Mouse (Mus musculus) liver, embryonic 11.5 days (tissue): ENCODE measurements around the gene Ube3c. TPM values are rescaled to one million over a fixed set of nuclear protein-coding genes. Genes with fewer than 3 reads are reported as not detected.
"Not testable (repeated sequence)": the region's sequence is repeated elsewhere in the genome, so short reads cannot be mapped to it uniquely, and the experiment has no call there.

Source experiments
- ATAC-seq: fragments of 200-750 bp; cut with Nextera tagmentation; replicated peaks from 2 replicates; pipeline ENCODE4 v1.8.0; 2017; ENCODE audit warnings: moderate number of reproducible peaks, mild to moderate bottlenecking, moderate TSS enrichment, moderate library complexity; ENCODE audit not compliant: low FRiP score
- DNase-seq: peaks from one replicate; pipeline ENCODE4 v3.0.0-alpha.2; 2017; ENCODE audit warnings: low spot score
- H3K27ac ChIP-seq: fragments of 300-500 bp; sonication (generic); 2 replicates; pipeline ENCODE4 v1.5.1; 2014; ENCODE audit warnings: mild to moderate bottlenecking, low read depth, low read length, control low read depth
- H3K27me3 ChIP-seq: fragments of 300-500 bp; sonication (generic); replicated peaks from 2 replicates; pipeline ENCODE4 v1.6.1; 2014; ENCODE audit warnings: low read length, mixed read lengths; ENCODE audit not compliant: control insufficient read depth, insufficient read depth
- H3K36me3 ChIP-seq: fragments of 300-500 bp; sonication (generic); 2 replicates; pipeline ENCODE4 v1.6.1; 2014; ENCODE audit warnings: mild to moderate bottlenecking, low read length, moderate library complexity, mixed read lengths; ENCODE audit not compliant: control insufficient read depth, insufficient read depth
- H3K4me1 ChIP-seq: fragments of 300-500 bp; sonication (generic); replicated peaks from 2 replicates; pipeline ENCODE4 v1.6.1; 2014; ENCODE audit warnings: low read length, mixed read lengths; ENCODE audit not compliant: control insufficient read depth, insufficient read depth
- H3K4me2 ChIP-seq: fragments of 300-500 bp; sonication (generic); 2 replicates; pipeline ENCODE4 v1.6.1; 2014; ENCODE audit warnings: mild to moderate bottlenecking, control low read depth, moderate library complexity
- H3K4me3 ChIP-seq: fragments of 300-500 bp; sonication (generic); 2 replicates; pipeline ENCODE4 v1.5.1; 2014; ENCODE audit warnings: low read depth, low read length, control low read depth
- H3K9ac ChIP-seq: fragments of 300-500 bp; sonication (generic); 2 replicates; pipeline ENCODE4 v1.6.1; 2014; ENCODE audit warnings: low read depth, low read length, control low read depth
- H3K9me3 ChIP-seq: fragments of 300-500 bp; sonication (generic); 2 replicates; pipeline ENCODE4 v1.6.1; 2016; ENCODE audit warnings: low read length, inconsistent platforms, mixed read lengths; ENCODE audit not compliant: control insufficient read depth
- WGBS: fragments of 180-500 bp; shearing (Covaris S2); extraction: QIAGEN DNeasy Blood & Tissue Kit; methylation state at CpG from one replicate; pipeline ENCODE4 v1.1.7; 2014; 5-methylcytosine and 5-hydroxymethylcytosine counted together
- polyA plus RNA-seq: library from polyadenylated mRNA; unstranded; fragments of >200 nt; fragmentation: Nextera tagmentation; extraction: Ambion mirVana; gene quantifications from 2 replicates; pipeline ENCODE4 v1.2.1, GENCODE M21; 2014

Gene Ube3c
- polyA plus RNA-seq, 1 experiment from 2014 or later: 29.4 TPM

- 83% methylated on average over 3 of the region's 3 CpGs for WGBS
- Histone ChIP-seq H3K36me3 (peaks cover 6% of the 10 kb centered on the region; the same call in 1 of the 2 replicates), H3K9me3 (no peaks in the 10 kb centered on the region), H3K4me1 (no peaks in the 10 kb centered on the region), H3K4me2 (no peak overlapping the region), H3K27me3 (no peaks in the 10 kb centered on the region), H3K4me3 (no peak overlapping the region), H3K27ac (no peak overlapping the region), H3K9ac (no peak overlapping the region)
- DNase-seq: no peak
- ATAC-seq: no peak
These were observed 88.7 kb downstream of the Ube3c start for GRCm38 (mm10) chr5:29657590-29658339.

GRCm38 (mm10) chr5:29661246-29661645, 92.2 kb downstream of the Ube3c start:
- 89% methylated on average over 4 of the region's 4 CpGs for WGBS
- H3K27me3 ChIP-seq, DNase-seq, H3K9me3 ChIP-seq, H3K4me1 ChIP-seq, H3K9ac ChIP-seq, H3K4me2 ChIP-seq, H3K4me3 ChIP-seq, ATAC-seq, H3K27ac ChIP-seq: not testable (repeated sequence)
- H3K36me3 ChIP-seq: peaks cover 12% of the 10 kb centered on the region; the same call in 1 of the 2 replicates

- H3K9me3 ChIP-seq: no peaks in the 10 kb centered on the region
- H3K9ac ChIP-seq: no peak overlapping the region
- ATAC-seq (no peak), DNase-seq (no peak)
- WGBS: 87% methylated on average over 2 of the region's 2 CpGs
- no peak overlapping the region for H3K4me2 ChIP-seq
- H3K27ac ChIP-seq: no peak overlapping the region
- peaks cover 8% of the 10 kb centered on the region for H3K36me3 ChIP-seq
- H3K4me3 ChIP-seq: no peak overlapping the region
- no peaks in the 10 kb centered on the region for H3K4me1 ChIP-seq
- no peaks in the 10 kb centered on the region for H3K27me3 ChIP-seq
These were observed 96.3 kb downstream of the Ube3c start for GRCm38 (mm10) chr5:29665391-29665790.

GRCm38 (mm10) chr5:29672551-29672950, 103.5 kb downstream of the Ube3c start:
- Histone ChIP-seq H3K9me3 (no peaks in the 10 kb centered on the region), H3K27me3 (no peaks in the 10 kb centered on the region), H3K4me2 (no peak overlapping the region), H3K27ac (no peak overlapping the region), H3K4me3 (no peak overlapping the region), H3K4me1 (no peaks in the 10 kb centered on the region), H3K9ac (no peak overlapping the region), H3K36me3 (peaks cover 11% of the 10 kb centered on the region)
- DNase-seq (no peak), ATAC-seq (no peak)
- WGBS: 86% methylated on average over 4 of the region's 4 CpGs

GRCm38 (mm10) chr5:29674305-29674704, 105.3 kb downstream of the Ube3c start:
- ATAC-seq: no peak
- Histone ChIP-seq H3K4me1 (no peaks in the 10 kb centered on the region), H3K27ac (no peak overlapping the region), H3K4me3 (no peak overlapping the region), H3K36me3 (peaks cover 11% of the 10 kb centered on the region), H3K9ac (no peak overlapping the region), H3K4me2 (no peak overlapping the region), H3K9me3 (no peaks in the 10 kb centered on the region), H3K27me3 (no peaks in the 10 kb centered on the region)
- WGBS: 91% methylated on average over 4 of the region's 4 CpGs
- no peak for DNase-seq

DNA sequence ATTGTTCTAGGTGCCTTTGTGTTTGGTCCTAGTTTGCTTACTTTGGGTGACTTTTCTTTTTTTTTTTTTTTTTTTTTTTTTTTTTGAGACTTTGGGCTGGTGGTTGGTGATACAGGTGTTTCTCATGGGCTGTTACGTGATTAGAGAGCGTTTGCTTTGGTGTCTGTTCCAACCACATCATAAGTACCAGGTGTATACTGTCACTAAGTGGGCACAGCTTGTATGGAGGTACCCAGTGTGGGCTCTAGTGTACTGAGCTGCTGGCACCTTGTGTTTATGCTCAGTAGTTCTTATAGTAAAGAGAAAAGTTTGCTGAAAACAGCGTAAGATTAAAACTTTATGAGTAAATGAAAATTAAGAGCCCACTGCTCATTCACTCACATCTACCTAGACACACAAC, 107.4 kb downstream of the Ube3c start:
- H3K27me3 ChIP-seq: no peaks in the 10 kb centered on the region
- no peaks in the 10 kb centered on the region for H3K4me1 ChIP-seq
- H3K9ac ChIP-seq: no peak overlapping the region
- H3K27ac ChIP-seq: no peak overlapping the region
- no peak overlapping the region for H3K4me2 ChIP-seq
- 93% methylated on average over 3 of the region's 3 CpGs for WGBS
- H3K9me3 ChIP-seq: no peaks in the 10 kb centered on the region
- peaks cover 11% of the 10 kb centered on the region for H3K36me3 ChIP-seq
- ATAC-seq (no peak), DNase-seq (no peak)
- no peak overlapping the region for H3K4me3 ChIP-seq

DNA sequence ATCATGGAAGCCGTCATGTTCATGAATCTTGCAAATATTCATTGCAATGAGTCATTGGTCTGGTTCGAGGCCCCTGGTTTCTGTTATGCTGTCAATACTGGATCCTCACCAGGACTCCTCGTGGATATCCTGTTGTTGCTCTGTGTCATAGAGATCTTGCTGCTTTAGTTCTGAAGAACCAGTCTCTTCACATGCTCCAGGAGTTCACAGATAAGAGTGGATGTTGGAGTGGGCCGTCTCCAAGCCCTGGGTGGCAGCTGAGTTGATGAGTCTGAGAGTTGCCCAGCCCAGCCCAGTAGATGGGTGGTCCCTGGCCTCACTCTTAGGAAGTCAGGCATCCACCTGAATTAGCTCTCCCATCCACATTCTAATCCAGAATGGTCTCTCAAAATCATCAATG, 116.0 kb downstream of the Ube3c start:
- DNase-seq: no peak
- Histone ChIP-seq H3K36me3 (no peaks in the 10 kb centered on the region), H3K27me3 (no peaks in the 10 kb centered on the region), H3K9me3 (no peaks in the 10 kb centered on the region), H3K4me1 (no peaks in the 10 kb centered on the region), H3K27ac (no peak overlapping the region), H3K9ac (no peak overlapping the region), H3K4me2 (no peak overlapping the region), H3K4me3 (no peak overlapping the region)
- no peak for ATAC-seq
- WGBS: 71% methylated on average over 4 of the region's 4 CpGs

DNA sequence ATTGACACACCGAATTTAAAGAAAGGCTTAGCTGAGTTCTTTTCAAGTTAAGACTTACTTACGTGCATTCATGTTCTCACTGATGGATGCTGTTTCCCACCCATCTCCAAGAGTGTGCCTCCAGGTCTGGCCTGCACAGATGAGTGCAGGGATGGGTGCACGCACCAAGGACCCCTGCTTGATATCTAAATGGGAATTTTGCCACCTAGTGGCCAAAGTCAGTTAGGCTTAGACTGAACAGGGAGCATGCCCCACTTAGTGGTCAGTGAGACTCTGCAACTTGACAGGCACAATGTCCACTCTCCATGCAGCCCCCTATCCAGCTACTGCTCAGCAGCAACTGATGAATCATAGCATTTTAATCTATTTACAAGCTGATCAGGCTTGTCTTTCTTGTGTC, 118.6 kb downstream of the Ube3c start:
- no peak for ATAC-seq
- Histone ChIP-seq H3K4me2 (no peak overlapping the region), H3K36me3 (no peaks in the 10 kb centered on the region), H3K9ac (no peak overlapping the region), H3K4me3 (no peak overlapping the region), H3K27ac (no peak overlapping the region), H3K27me3 (no peaks in the 10 kb centered on the region), H3K4me1 (no peaks in the 10 kb centered on the region), H3K9me3 (no peaks in the 10 kb centered on the region)
- 59% methylated on average over 3 of the region's 3 CpGs for WGBS
- no peak for DNase-seq

GRCm38 (mm10) chr5:29688352-29688751, 119.3 kb downstream of the Ube3c start:
- Histone ChIP-seq H3K4me1 (no peaks in the 10 kb centered on the region), H3K36me3 (no peaks in the 10 kb centered on the region), H3K27ac (no peak overlapping the region), H3K4me2 (no peak overlapping the region), H3K4me3 (no peak overlapping the region), H3K9me3 (no peaks in the 10 kb centered on the region), H3K27me3 (no peaks in the 10 kb centered on the region), H3K9ac (no peak overlapping the region)
- WGBS: 47% methylated on average over 7 of the region's 7 CpGs
- no peak for DNase-seq
- no peak for ATAC-seq
